Mouse (Mus musculus): Measurements from ENCODE around the gene Ampd3. TPM values are rescaled to one million over a fixed set of nuclear protein-coding genes. Genes with fewer than 3 reads are reported as not detected.

Gene Ampd3
- polyA plus RNA-seq, 1 experiment from 2014 or later: 1.8 TPM

DNA sequence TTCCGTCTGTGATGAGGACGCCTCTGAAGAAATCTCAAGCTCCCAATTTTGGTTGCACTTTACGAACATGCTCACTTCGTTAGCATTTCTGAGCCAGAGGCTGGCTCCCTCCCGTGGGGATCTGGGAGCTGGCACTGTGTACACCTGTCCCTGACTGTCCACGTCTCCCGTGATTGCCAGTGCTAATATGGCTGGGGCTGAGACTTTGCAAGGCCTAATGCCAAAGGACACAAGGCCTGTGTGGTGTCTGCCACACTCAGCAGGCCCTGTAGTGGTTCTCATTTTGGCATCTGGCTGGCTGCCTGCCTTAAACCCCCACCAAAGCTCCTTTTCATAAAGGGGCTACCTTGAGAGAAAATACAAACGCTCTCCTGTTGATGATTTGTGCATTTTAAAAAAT is 43.0 kb downstream of the Ampd3 start:
- no peaks in the 10 kb centered on the region for H3K27me3 ChIP-seq (ENCODE audit: control insufficient read depth, insufficient read depth, low read length)
- no peaks in the 10 kb centered on the region for H3K9me3 ChIP-seq (ENCODE audit: control insufficient read depth, low read length)
- WGBS: 82% methylated on average over 8 of the region's 8 CpGs
- DNase-seq (ENCODE audit: low spot score) (no peak), ATAC-seq (ENCODE audit: insufficient number of reproducible peaks, low FRiP score, low TSS enrichment, low read depth) (no peak)
- no peaks in the 10 kb centered on the region for H3K4me1 ChIP-seq (ENCODE audit: control insufficient read depth, insufficient read depth, low read length)
- no peak overlapping the region for H3K9ac ChIP-seq (ENCODE audit: low read length)
- H3K4me2 ChIP-seq (ENCODE audit: low read depth, severe bottlenecking): no peak overlapping the region
- peaks cover 2% of the 10 kb centered on the region; the same call in 1 of the 2 replicates for H3K36me3 ChIP-seq (ENCODE audit: control insufficient read depth, insufficient read depth, low read length)
- no peak overlapping the region for H3K27ac ChIP-seq (replicated peaks; ENCODE audit: low read depth, low read length)
- no peak overlapping the region for H3K4me3 ChIP-seq (ENCODE audit: low read depth, low read length)

- Histone ChIP-seq H3K9me3 (ENCODE audit: control insufficient read depth, low read length) (no peaks in the 10 kb centered on the region), H3K4me1 (ENCODE audit: control insufficient read depth, insufficient read depth, low read length) (no peaks in the 10 kb centered on the region), H3K27me3 (ENCODE audit: control insufficient read depth, insufficient read depth, low read length) (no peaks in the 10 kb centered on the region), H3K36me3 (ENCODE audit: control insufficient read depth, insufficient read depth, low read length) (peaks cover 2% of the 10 kb centered on the region; the same call in 1 of the 2 replicates), H3K27ac (replicated peaks; ENCODE audit: low read depth, low read length) (no peak overlapping the region), H3K9ac (ENCODE audit: low read length) (no peak overlapping the region), H3K4me3 (ENCODE audit: low read depth, low read length) (no peak overlapping the region), H3K4me2 (ENCODE audit: low read depth, severe bottlenecking) (no peak overlapping the region)
- WGBS: 87% methylated on average over 5 of the region's 5 CpGs
- no peak for DNase-seq (ENCODE audit: low spot score)
- ATAC-seq (ENCODE audit: insufficient number of reproducible peaks, low FRiP score, low TSS enrichment, low read depth): no peak
Measured at GRCm38 (mm10) chr7:110811529-110811928, 43.5 kb downstream of the Ampd3 start.

DNA sequence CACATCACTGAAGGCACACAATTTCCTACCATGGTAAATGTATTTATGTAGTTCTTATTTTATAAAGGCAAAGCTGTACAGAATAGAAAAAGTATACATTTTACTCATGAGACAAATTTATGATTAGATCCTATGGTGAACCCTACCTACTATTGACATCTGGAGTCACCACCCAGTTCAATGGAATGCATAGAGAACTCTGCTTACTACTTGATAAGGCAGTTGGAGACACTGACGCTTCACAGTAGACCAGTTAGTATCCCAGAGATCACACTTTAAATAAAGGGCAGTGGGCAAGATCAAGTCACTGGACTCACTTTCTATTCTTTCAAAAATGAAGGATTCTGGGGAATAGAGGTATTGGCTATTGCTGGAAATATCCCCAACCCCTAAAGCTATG is 46.0 kb downstream of the Ampd3 start:
- Histone ChIP-seq H3K9ac (ENCODE audit: low read length) (no peak overlapping the region), H3K27me3 (ENCODE audit: control insufficient read depth, insufficient read depth, low read length) (no peaks in the 10 kb centered on the region), H3K4me2 (ENCODE audit: low read depth, severe bottlenecking) (no peak overlapping the region), H3K27ac (replicated peaks; ENCODE audit: low read depth, low read length) (no peak overlapping the region), H3K9me3 (ENCODE audit: control insufficient read depth, low read length) (no peaks in the 10 kb centered on the region), H3K4me1 (ENCODE audit: control insufficient read depth, insufficient read depth, low read length) (no peaks in the 10 kb centered on the region), H3K36me3 (ENCODE audit: control insufficient read depth, insufficient read depth, low read length) (peaks cover 2% of the 10 kb centered on the region; the same call in 1 of the 2 replicates), H3K4me3 (ENCODE audit: low read depth, low read length) (no peak overlapping the region)
- no peak for DNase-seq (ENCODE audit: low spot score)
- 94% methylated on average over 1 of the region's 1 CpGs for WGBS
- no peak for ATAC-seq (ENCODE audit: insufficient number of reproducible peaks, low FRiP score, low TSS enrichment, low read depth)

DNA sequence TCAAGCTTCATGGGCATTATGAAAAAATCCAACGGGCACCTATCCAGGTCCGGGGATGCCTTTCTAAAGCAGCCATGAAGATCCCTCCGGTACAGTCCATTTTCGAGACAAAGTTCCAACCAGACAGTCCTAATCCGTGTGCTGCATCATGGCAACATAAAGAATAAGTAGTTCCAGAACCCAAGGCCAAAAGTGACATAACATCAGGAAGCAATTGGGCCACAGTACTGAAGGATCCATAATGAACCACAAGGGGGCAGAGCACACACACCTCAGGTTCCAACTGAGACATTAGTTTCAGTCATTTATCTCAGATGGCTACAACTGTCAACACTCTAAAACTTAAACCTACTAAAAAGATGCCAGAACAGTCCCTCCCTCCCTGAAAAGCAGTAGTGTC is 48.0 kb downstream of the Ampd3 start:
- Histone ChIP-seq H3K27me3 (ENCODE audit: control insufficient read depth, insufficient read depth, low read length) (no peaks in the 10 kb centered on the region), H3K4me2 (ENCODE audit: low read depth, severe bottlenecking) (no peak overlapping the region), H3K36me3 (ENCODE audit: control insufficient read depth, insufficient read depth, low read length) (peaks cover 2% of the 10 kb centered on the region; the same call in 1 of the 2 replicates), H3K9ac (ENCODE audit: low read length) (no peak overlapping the region), H3K4me3 (ENCODE audit: low read depth, low read length) (no peak overlapping the region), H3K27ac (replicated peaks; ENCODE audit: low read depth, low read length) (no peak overlapping the region), H3K9me3 (ENCODE audit: control insufficient read depth, low read length) (no peaks in the 10 kb centered on the region), H3K4me1 (ENCODE audit: control insufficient read depth, insufficient read depth, low read length) (no peaks in the 10 kb centered on the region)
- 51% methylated on average over 5 of the region's 5 CpGs for WGBS
- DNase-seq (ENCODE audit: low spot score): peak; percentile 54
- no peak for ATAC-seq (ENCODE audit: insufficient number of reproducible peaks, low FRiP score, low TSS enrichment, low read depth)

DNA sequence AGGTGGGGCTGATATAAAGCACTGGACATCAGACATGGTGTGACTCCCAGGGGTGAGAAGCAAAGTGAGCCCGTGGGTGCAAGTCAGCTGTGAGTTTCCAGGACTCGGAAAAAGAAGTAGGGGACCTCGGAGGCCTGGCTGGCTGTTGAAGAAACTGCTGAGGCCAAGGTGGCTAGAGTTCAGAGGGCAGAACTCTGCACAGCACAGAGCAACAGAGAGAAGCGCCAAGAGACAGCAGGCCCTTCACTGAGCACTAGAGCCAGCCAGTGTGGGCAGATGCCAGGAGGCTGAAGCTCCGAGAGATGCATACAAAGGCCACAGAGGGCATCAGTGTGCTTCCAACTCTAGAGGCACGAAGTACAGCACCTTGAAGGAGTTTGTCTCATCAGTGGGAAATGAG is 50.2 kb downstream of the Ampd3 start:
- ATAC-seq (ENCODE audit: insufficient number of reproducible peaks, low FRiP score, low TSS enrichment, low read depth): no peak
- Histone ChIP-seq H3K4me2 (ENCODE audit: low read depth, severe bottlenecking) (no peak overlapping the region), H3K27ac (replicated peaks; ENCODE audit: low read depth, low read length) (no peak overlapping the region), H3K36me3 (ENCODE audit: control insufficient read depth, insufficient read depth, low read length) (no peaks in the 10 kb centered on the region; the same call in 1 of the 2 replicates), H3K4me3 (ENCODE audit: low read depth, low read length) (no peak overlapping the region), H3K4me1 (ENCODE audit: control insufficient read depth, insufficient read depth, low read length) (no peaks in the 10 kb centered on the region), H3K9ac (ENCODE audit: low read length) (no peak overlapping the region), H3K27me3 (ENCODE audit: control insufficient read depth, insufficient read depth, low read length) (no peaks in the 10 kb centered on the region), H3K9me3 (ENCODE audit: control insufficient read depth, low read length) (no peaks in the 10 kb centered on the region)
- WGBS: 82% methylated on average over 6 of the region's 6 CpGs
- no peak for DNase-seq (ENCODE audit: low spot score)

GRCm38 (mm10) chr7:110818787-110819350 is 50.9 kb downstream of the Ampd3 start:
- H3K4me2 ChIP-seq (ENCODE audit: low read depth, severe bottlenecking): no peak overlapping the region
- H3K27ac ChIP-seq (replicated peaks; ENCODE audit: low read depth, low read length): no peak overlapping the region
- no peak overlapping the region for H3K9ac ChIP-seq (ENCODE audit: low read length)
- H3K4me1 ChIP-seq (ENCODE audit: control insufficient read depth, insufficient read depth, low read length): no peaks in the 10 kb centered on the region
- ATAC-seq (ENCODE audit: insufficient number of reproducible peaks, low FRiP score, low TSS enrichment, low read depth) (no peak), DNase-seq (ENCODE audit: low spot score) (no peak)
- H3K36me3 ChIP-seq (ENCODE audit: control insufficient read depth, insufficient read depth, low read length): peaks cover 4% of the 10 kb centered on the region; the same call in 1 of the 2 replicates
- no peaks in the 10 kb centered on the region for H3K27me3 ChIP-seq (ENCODE audit: control insufficient read depth, insufficient read depth, low read length)
- no peak overlapping the region for H3K4me3 ChIP-seq (ENCODE audit: low read depth, low read length)
- H3K9me3 ChIP-seq (ENCODE audit: control insufficient read depth, low read length): no peaks in the 10 kb centered on the region
- WGBS: 93% methylated on average over 11 of the region's 11 CpGs

GRCm38 (mm10) chr7:110821068-110821467 is 53.1 kb downstream of the Ampd3 start:
- Histone ChIP-seq H3K9ac (ENCODE audit: low read length) (no peak overlapping the region), H3K36me3 (ENCODE audit: control insufficient read depth, insufficient read depth, low read length) (peaks cover 5% of the 10 kb centered on the region; the same call in 1 of the 2 replicates), H3K4me3 (ENCODE audit: low read depth, low read length) (no peak overlapping the region), H3K9me3 (ENCODE audit: control insufficient read depth, low read length) (no peaks in the 10 kb centered on the region), H3K27me3 (ENCODE audit: control insufficient read depth, insufficient read depth, low read length) (no peaks in the 10 kb centered on the region), H3K4me2 (ENCODE audit: low read depth, severe bottlenecking) (no peak overlapping the region), H3K4me1 (ENCODE audit: control insufficient read depth, insufficient read depth, low read length) (no peaks in the 10 kb centered on the region), H3K27ac (replicated peaks; ENCODE audit: low read depth, low read length) (no peak overlapping the region)
- no peak for DNase-seq (ENCODE audit: low spot score)
- no peak for ATAC-seq (ENCODE audit: insufficient number of reproducible peaks, low FRiP score, low TSS enrichment, low read depth)
- WGBS: 70% methylated on average over 5 of the region's 5 CpGs

DNA sequence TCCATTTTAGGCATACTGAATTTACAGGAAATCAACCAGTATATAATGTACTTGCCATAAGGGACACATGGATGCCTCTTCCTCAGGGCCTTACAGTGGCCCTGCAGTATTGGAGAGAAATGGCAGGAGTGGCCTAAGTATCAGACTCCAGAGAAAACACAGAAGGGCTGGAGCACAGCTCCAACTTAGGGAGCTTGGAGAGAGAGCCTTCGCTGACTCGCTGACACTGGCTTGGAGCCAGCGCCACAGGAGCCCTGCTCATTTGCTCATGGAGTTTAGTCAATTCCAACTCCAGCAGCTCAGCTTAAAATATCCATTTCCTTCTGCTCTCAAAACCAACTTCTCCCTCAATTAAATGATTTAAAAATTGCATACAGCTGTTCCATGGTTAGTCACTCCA is 53.6 kb downstream of the Ampd3 start:
- 71% methylated on average over 3 of the region's 3 CpGs for WGBS
- no peak for DNase-seq (ENCODE audit: low spot score)

DNA sequence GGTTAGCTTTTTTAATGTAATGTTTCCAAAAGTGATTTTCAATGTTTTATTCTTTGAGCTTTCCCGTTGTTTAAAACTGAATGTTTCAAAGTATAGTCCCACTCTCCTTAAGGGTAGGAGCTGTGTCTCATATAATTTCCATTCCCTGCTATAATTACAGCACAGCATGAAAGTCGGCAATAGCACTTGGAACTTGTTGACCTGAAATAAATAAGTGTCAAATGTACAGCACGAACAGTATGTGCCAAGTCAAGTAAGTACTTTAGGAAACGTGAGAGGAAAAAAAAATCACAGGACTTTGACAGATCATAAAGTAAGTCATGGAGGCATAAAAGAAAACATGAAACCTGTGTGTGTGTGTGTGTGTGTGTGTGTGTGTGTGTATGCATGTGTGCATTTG is 54.0 kb downstream of the Ampd3 start:
- Histone ChIP-seq H3K4me1 (ENCODE audit: control insufficient read depth, insufficient read depth, low read length) (no peaks in the 10 kb centered on the region), H3K4me3 (ENCODE audit: low read depth, low read length) (no peak overlapping the region), H3K4me2 (ENCODE audit: low read depth, severe bottlenecking) (no peak overlapping the region), H3K9me3 (ENCODE audit: control insufficient read depth, low read length) (no peaks in the 10 kb centered on the region), H3K36me3 (ENCODE audit: control insufficient read depth, insufficient read depth, low read length) (peaks cover 5% of the 10 kb centered on the region; the same call in 1 of the 2 replicates), H3K27ac (replicated peaks; ENCODE audit: low read depth, low read length) (no peak overlapping the region), H3K9ac (ENCODE audit: low read length) (no peak overlapping the region), H3K27me3 (ENCODE audit: control insufficient read depth, insufficient read depth, low read length) (no peaks in the 10 kb centered on the region)
- no peak for ATAC-seq (ENCODE audit: insufficient number of reproducible peaks, low FRiP score, low TSS enrichment, low read depth)
- WGBS: 61% methylated on average over 4 of the region's 4 CpGs
- DNase-seq (ENCODE audit: low spot score): no peak

More for the DNA sequence above, 53.6 kb downstream of the Ampd3 start:
- no peak for ATAC-seq (ENCODE audit: insufficient number of reproducible peaks, low FRiP score, low TSS enrichment, low read depth)
- Histone ChIP-seq H3K4me2 (ENCODE audit: low read depth, severe bottlenecking) (no peak overlapping the region), H3K9ac (ENCODE audit: low read length) (no peak overlapping the region), H3K4me1 (ENCODE audit: control insufficient read depth, insufficient read depth, low read length) (no peaks in the 10 kb centered on the region), H3K4me3 (ENCODE audit: low read depth, low read length) (no peak overlapping the region), H3K27ac (replicated peaks; ENCODE audit: low read depth, low read length) (no peak overlapping the region), H3K9me3 (ENCODE audit: control insufficient read depth, low read length) (no peaks in the 10 kb centered on the region), H3K36me3 (ENCODE audit: control insufficient read depth, insufficient read depth, low read length) (peaks cover 5% of the 10 kb centered on the region; the same call in 1 of the 2 replicates), H3K27me3 (ENCODE audit: control insufficient read depth, insufficient read depth, low read length) (no peaks in the 10 kb centered on the region)

All from limb, embryonic 11.5 days (tissue).